Mouse (Mus musculus) regulatory T cell (primary cell): Measurements from ENCODE around the gene Ncaph2.

Experiments
- in situ Hi-C: fragments of 300-600 bp; cut with MboI, MseI; formaldehyde crosslinking; loops from one replicate; pipeline ENCODE4 v1.15.1; 2025; ENCODE audit warnings: high pct_unique_total_duplicates

Ncaph2 gene

GRCm38 (mm10) chr15:89378831-89379401 is 23.4 kb downstream of the Ncaph2 start, which contains the start of gene Odf3b:
TSS of gene Odf3b (minus strand) at chr15:89379282.
- in situ Hi-C loops = no loop called here

DNA sequence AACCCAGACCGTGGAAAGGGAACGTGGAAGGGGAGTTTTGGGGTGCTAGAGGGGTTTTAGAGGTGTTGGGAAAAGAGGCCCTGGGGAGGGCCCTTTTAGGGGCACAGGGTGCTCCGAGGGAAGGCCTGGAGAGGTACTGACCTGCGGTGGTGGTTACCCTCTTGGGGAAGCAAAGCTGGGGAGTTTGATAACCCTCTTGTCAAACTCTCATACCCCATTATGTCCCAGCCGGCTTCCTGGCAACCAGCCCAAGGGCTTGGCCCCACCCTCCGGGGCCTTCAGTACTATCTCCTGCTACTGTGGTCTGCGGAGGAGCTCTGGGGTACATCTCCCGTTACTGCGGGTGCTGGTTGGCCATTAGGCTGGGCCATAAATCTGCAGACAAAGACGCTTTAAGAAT is 23.9 kb downstream of the Ncaph2 start:
- in situ Hi-C loops = no loop called here

DNA sequence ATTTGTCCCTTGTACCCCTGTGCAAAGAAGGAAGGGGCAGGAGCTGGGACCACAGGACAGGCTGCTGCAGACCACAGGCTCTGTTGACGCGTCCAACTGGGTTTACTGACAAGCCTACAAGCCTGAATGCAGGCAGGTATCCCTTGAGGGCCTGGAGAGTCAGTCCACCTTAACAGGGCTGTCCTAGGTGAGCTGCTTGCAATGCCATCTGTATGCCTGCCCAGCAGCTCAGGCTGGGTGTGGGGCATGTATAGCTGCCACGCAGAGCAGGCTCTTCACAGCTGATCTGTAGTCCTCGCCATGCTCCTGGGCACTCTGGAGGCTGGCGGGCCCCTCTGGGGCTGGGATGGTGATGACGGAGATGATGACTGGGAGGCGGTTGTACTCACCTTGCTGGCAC is 29.1 kb downstream of the Ncaph2 start, which contains the start of gene Klhdc7b:
Gene Klhdc7b, plus strand, starts transcription at position 301 of the 400 bp plus-strand sequence.
- in situ Hi-C loops = no loop called here

DNA sequence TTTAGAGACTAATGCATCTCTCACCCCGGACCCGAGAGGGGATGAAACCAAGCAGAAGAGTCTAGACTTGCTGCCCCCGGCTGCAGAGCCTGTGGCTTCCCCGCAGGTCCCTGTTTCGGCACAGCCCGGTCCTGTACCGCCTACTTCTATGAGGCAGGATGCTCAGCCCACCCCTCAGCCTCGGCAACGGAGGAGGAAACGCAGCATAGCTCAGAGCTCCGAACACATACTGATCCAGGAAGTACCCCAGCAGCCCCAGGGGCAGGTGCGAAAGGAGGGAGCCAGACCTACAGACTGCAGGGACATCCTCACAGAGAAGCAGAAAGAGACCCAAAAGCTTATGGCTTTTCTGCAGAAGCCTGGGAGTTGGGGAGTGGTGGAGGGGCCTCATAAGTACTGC is 31.6 kb downstream of the Ncaph2 start:
- in situ Hi-C loops = no loop called here

DNA sequence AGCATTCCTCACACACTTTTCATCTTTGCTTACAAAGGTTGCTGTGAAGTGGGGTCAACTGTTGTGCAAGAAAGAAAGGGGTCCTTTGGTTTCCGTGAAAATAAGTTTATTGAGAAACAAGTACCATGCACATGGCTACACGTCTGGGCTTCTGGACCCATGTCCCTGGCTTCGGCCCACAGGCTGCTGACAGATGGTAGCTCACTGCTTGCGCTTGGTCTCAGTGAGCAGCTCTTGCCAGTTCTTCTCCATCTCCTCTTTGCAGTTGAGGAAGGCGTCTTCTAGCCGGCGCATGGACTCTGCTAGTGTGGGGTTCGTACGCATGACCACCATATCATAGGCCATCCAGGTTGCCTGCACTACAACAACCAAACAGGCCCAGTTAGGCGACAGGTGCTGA is 34.6 kb downstream of the Ncaph2 start:
- in situ Hi-C loops = no loop called here

DNA sequence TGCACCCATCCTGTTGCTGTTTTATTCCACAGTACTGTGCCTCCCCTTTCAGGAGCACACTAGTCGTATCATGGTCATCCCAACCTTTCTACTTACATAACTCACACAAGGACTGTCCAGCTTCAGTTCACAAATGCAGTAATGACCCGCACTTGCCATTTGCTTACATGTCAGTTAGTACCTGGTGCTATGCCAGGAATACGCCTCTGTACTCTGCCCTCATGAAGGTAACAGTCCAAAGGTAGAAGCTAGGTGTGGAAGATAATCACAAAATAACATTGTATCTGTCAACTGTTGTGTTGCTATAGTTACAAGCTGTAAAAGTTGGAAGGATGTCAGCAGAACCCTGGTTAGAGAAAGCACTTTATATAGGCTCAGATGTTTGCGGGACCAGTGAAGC is 41.4 kb downstream of the Ncaph2 start:
- in situ Hi-C loops = no loop called here

DNA sequence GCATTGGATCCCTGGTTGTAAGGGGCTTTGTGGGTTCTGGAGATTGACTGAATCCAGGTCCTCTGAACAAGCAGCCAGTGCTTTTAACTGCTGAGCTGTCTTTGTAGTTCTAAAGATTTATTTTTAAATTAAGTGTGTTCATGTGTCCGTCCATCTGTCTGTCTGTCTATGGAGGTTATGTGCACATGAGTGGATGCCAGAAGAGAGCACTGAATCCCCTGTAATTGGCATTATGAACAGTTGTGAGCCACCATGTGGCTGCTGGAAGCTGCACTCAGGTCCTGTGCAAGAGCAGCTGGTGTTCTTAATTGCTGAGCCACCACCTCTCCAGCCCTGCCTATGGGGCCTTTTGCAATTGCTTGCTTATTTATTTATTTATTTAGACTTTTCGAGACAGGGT is 42.6 kb downstream of the Ncaph2 start:
- in situ Hi-C loops = no loop called here

DNA sequence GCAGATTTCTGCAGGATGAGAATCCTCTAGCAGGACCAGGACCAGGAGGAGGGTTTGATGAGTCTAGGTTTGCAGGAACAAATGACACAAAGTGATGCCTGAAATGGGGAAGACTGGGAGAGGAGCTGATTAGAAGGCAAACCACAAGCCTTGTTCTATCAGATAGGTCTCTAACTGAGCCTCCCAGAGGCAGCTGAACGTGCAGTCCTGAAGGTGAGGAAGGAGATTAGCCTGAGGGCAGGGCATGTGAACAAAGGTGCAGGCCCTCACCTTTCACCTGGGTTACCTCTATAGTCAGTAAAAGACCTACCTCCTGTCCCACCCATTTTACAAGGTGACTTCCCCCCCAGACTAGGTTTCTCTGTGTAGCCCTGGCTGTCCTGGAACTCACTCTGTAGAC is 44.2 kb downstream of the Ncaph2 start:
- in situ Hi-C loops = no loop called here

GRCm38 (mm10) chr15:89402471-89402870 is 47.0 kb downstream of the Ncaph2 start:
- in situ Hi-C loops = no loop called here

GRCm38 (mm10) chr15:89404831-89405623 is 49.5 kb downstream of the Ncaph2 start:
- in situ Hi-C loops = no loop called here

DNA sequence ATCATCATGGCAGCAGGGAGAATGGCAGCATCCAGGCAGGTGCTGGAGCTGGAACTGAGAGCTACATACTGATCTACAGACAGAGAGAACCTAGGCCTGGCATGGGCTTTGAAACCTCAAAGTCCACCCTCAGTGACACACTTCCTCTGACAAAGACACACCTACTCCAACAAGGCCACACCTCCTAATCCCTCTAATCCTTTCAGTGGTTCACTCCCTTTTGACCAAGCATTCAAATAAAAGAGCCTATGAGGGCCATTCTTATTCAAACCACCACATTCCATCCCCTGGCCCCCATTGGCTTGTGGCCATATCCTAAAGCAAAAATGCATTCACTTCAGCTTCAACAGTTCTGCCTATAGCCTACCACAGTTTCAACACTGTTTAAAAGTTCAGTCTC is 51.2 kb downstream of the Ncaph2 start:
- in situ Hi-C loops = no loop called here

- in situ Hi-C loops = no loop called here
These were observed 54.6 kb downstream of the Ncaph2 start, which contains the start of gene Syce3 for GRCm38 (mm10) chr15:89410118-89410517. TSS of gene Syce3 (minus strand) at chr15:89410503.

GRCm38 (mm10) chr15:89415282-89415681 is 59.8 kb downstream of the Ncaph2 start:
- in situ Hi-C loops = no loop called here

GRCm38 (mm10) chr15:89421938-89422337 is 66.4 kb downstream of the Ncaph2 start:
- in situ Hi-C loops = no loop called here
